Mouse (Mus musculus): ENCODE results near the gene Magi1.

The Magi1 gene

GRCm38 (mm10) chr6:93962757-93963336, 320.9 kb downstream of the Magi1 start:
- DNase-seq, result peak; percentile 82

GRCm38 (mm10) chr6:93961782-93962181, 321.9 kb downstream of the Magi1 start:
- DNase-seq, result no peak

- DNase-seq, result peak; percentile 88
Measured at GRCm38 (mm10) chr6:93957172-93957571, 326.5 kb downstream of the Magi1 start.

- DNase-seq, result peak; percentile 71
Measured at GRCm38 (mm10) chr6:93946612-93947011, 337.1 kb downstream of the Magi1 start.

GRCm38 (mm10) chr6:93936359-93936758, 347.4 kb downstream of the Magi1 start:
- peak; percentile 40 for DNase-seq

GRCm38 (mm10) chr6:93935793-93936192, 347.9 kb downstream of the Magi1 start:
- DNase-seq, result peak; percentile 90

- peak; percentile 49 for DNase-seq
Measured at GRCm38 (mm10) chr6:93934700-93935099, 349.0 kb downstream of the Magi1 start.

GRCm38 (mm10) chr6:93924568-93924967, 359.1 kb downstream of the Magi1 start:
- peak; percentile 18 for DNase-seq

- peak; percentile 78 for DNase-seq
Measured at GRCm38 (mm10) chr6:93923972-93924371, 359.7 kb downstream of the Magi1 start.

- no peak for DNase-seq
Measured at GRCm38 (mm10) chr6:93923351-93923750, 360.4 kb downstream of the Magi1 start.

GRCm38 (mm10) chr6:93922931-93923330, 360.8 kb downstream of the Magi1 start:
- DNase-seq, result peak; percentile 81

GRCm38 (mm10) chr6:93913226-93913861, 370.4 kb downstream of the Magi1 start:
- DNase-seq, result peak; percentile 81

GRCm38 (mm10) chr6:93912582-93913225, 371.0 kb downstream of the Magi1 start:
- peak; percentile 86 for DNase-seq

- DNase-seq, result peak; percentile 30
Measured at GRCm38 (mm10) chr6:93912003-93912581, 371.6 kb downstream of the Magi1 start.

GRCm38 (mm10) chr6:93911420-93911819, 372.3 kb downstream of the Magi1 start:
- peak; percentile 48 for DNase-seq

GRCm38 (mm10) chr6:93909976-93910375, 373.7 kb downstream of the Magi1 start:
- peak; percentile 61 for DNase-seq

GRCm38 (mm10) chr6:93904987-93905386, 378.7 kb downstream of the Magi1 start:
- DNase-seq, result peak; percentile 22

- DNase-seq, result no peak
Measured at GRCm38 (mm10) chr6:93902239-93902638, 381.5 kb downstream of the Magi1 start.

- peak; percentile 17 for DNase-seq
Measured at GRCm38 (mm10) chr6:93901408-93901807, 382.3 kb downstream of the Magi1 start.

GRCm38 (mm10) chr6:93897512-93897911, 386.2 kb downstream of the Magi1 start:
- peak; percentile 83 for DNase-seq

GRCm38 (mm10) chr6:93895721-93896120, 388.0 kb downstream of the Magi1 start:
- peak; percentile 35 for DNase-seq

- peak; percentile 3 for DNase-seq
Measured at GRCm38 (mm10) chr6:93893956-93894355, 389.8 kb downstream of the Magi1 start.

- peak; percentile 77 for DNase-seq
Measured at GRCm38 (mm10) chr6:93892922-93893321, 390.8 kb downstream of the Magi1 start.

GRCm38 (mm10) chr6:93890011-93890410, 393.7 kb downstream of the Magi1 start:
- peak; percentile 56 for DNase-seq

Data from heart, adult 11 months (tissue).